Mouse (Mus musculus) embryo, embryonic 11.5 days (tissue): ENCODE data around the gene Sp1.

Experiments
- DNase-seq: peaks from one replicate; pipeline ENCODE4 v3.0.0-alpha.2; 2012; ENCODE audit warnings: low read depth, low spot score

The Sp1 gene

GRCm38 (mm10) chr15:102473246-102473645 lies 67.3 kb downstream of the Sp1 start:
- DNase-seq, result no peak

GRCm38 (mm10) chr15:102474520-102474919 lies 68.6 kb downstream of the Sp1 start:
- no peak for DNase-seq

GRCm38 (mm10) chr15:102483136-102483535 lies 77.2 kb downstream of the Sp1 start:
- no peak for DNase-seq

GRCm38 (mm10) chr15:102485853-102486252 lies 79.9 kb downstream of the Sp1 start:
- DNase-seq, result no peak
